Mouse (Mus musculus) CD4-positive, CD25-positive, alpha-beta regulatory T cell (primary cell): Measurements from ENCODE around the gene Lias. TPM values are rescaled to one million over a fixed set of nuclear protein-coding genes. Genes with fewer than 3 reads are reported as not detected.

Source experiments
- polyA plus RNA-seq: library from polyadenylated mRNA; unstranded; fragments of 100-300 nt; shearing (Covaris generic); gene quantifications from one replicate; pipeline ENCODE4 v1.2.1, GENCODE M21; 2017

Lias gene
- polyA plus RNA-seq: 53.2 TPM

GRCm38 (mm10) chr5:65390648-65391644 is at the start of gene Lias, which contains the start of gene Rpl9:
Gene Lias (plus strand): TSS chr5:65391497.
Gene Rpl9 (minus strand): TSS chr5:65391444.

GRCm38 (mm10) chr5:65348168-65348567 is 43.1 kb upstream of the Lias start, which contains the start of gene Klb:
Gene Klb (plus strand): TSS chr5:65348314.

GRCm38 (mm10) chr5:65435806-65436561 is 44.7 kb downstream of the Lias start, which contains the start of gene Ugdh:
Gene Ugdh (minus strand): TSS chr5:65435949.

Other genes starting within 250 kb of the Lias start
- 3.7 TPM for gene Wdr19, start 191.8 kb upstream of the Lias start, polyA plus RNA-seq
- 50.3 TPM for gene Rfc1, start 55.8 kb upstream of the Lias start, polyA plus RNA-seq
- gene Klb, start 43.2 kb upstream of the Lias start, polyA plus RNA-seq: not detected
- 926 TPM for gene Rpl9, start 53 bp upstream of the Lias start, polyA plus RNA-seq
- gene Ugdh, start 44.5 kb downstream of the Lias start, polyA plus RNA-seq: 45.7 TPM
- 1.8 TPM for gene Gm43552, start 101.3 kb downstream of the Lias start, polyA plus RNA-seq
- 185 TPM for gene Smim14, start 145.7 kb downstream of the Lias start, polyA plus RNA-seq
- gene Ube2k, start 145.7 kb downstream of the Lias start, polyA plus RNA-seq: 118 TPM